Mouse (Mus musculus) lung, adult 2 months (tissue): Measurements from ENCODE around the gene Spop.

Source experiments
- CTCF ChIP-seq: fragments of 200-500 bp; IDR thresholded peaks from 2 replicates; pipeline ENCODE4 v1.5.1; 2011; ENCODE audit warnings: mild to moderate bottlenecking, low read length, control low read depth; ENCODE audit not compliant: insufficient read depth
- POLR2A ChIP-seq: fragments of 200-500 bp; IDR thresholded peaks from 2 replicates; pipeline ENCODE4 v1.6.1; 2011; ENCODE audit warnings: low read depth, mild to moderate bottlenecking, control low read depth, low read length, borderline replicate concordance; ENCODE audit errors: extremely low read depth

GRCm38 (mm10) chr11:95504271-95504731 lies 90.4 kb downstream of the Spop start:
- TF ChIP-seq CTCF: no peak
- no peak for TF ChIP-seq POLR2A
